Mouse (Mus musculus): Measurements from ENCODE around the gene Ptprr. TPM values are rescaled to one million over a fixed set of nuclear protein-coding genes. Genes with fewer than 3 reads are reported as not detected.

Ptprr gene
- polyA plus RNA-seq, 1 experiment from 2014 or later: 6.3 TPM

DNA sequence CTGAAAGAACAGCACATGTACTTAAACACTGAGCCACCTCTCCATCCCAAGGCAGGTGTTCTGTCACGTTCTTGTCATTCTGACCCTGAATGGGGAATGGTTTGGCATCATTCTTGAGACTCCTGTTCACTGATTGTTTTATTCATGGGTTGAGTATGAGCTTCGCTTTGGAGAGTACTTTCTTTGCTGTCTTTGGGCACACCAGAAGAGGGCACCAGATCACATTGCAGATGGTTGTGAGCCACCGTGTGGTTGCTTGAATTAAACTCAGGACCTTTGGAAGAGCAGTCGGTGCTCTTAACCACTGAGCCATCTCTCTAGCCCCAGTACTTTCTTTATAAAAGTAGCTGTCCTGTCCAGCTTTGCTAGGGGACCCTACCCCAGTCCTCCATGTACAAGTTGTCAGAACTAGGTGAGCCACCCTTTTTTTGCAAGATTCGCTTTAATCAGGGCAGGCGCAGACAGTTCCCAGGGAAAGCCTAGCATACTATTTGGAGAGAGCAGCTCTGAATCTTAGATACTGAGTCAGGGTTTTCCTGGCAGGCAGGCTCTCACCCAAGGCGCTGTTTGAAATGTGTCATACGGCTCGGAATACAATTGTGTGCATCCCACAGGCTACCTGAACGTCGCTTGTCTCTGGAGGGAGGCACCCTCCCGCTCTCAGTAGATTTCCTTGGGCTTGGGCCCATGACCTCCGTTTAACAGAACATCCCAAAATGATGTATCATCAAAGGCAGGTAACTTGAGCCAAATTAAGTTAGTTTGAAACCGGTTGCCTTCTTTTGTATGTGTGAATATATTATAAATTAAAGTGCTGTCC lies 178.8 kb downstream of the Ptprr start:
- WGBS: 21% methylated on average over 14 of the region's 14 CpGs
- Histone ChIP-seq H3K36me3 (ENCODE audit: control insufficient read depth, insufficient read depth, low read length) (no peaks in the 10 kb centered on the region), H3K27me3 (replicated peaks; ENCODE audit: control insufficient read depth, insufficient read depth, low read length) (no peaks in the 10 kb centered on the region), H3K4me1 (ENCODE audit: control insufficient read depth, insufficient read depth, low read length) (no peaks in the 10 kb centered on the region), H3K9me3 (replicated peaks; ENCODE audit: control insufficient read depth, low read length) (no peaks in the 10 kb centered on the region), H3K9ac (ENCODE audit: low read length) (no peak overlapping the region), H3K4me3 (ENCODE audit: low read depth, low read length) (no peak overlapping the region), H3K27ac (ENCODE audit: low read depth, low read length) (no peak overlapping the region), H3K4me2 (ENCODE audit: low read length) (peak overlapping the region; percentile 18)
- ATAC-seq (peak; percentile 33; the same call in 1 of the 2 replicates), DNase-seq (ENCODE audit: low spot score) (peak; percentile 45)

GRCm38 (mm10) chr10:116197416-116197939 lies 179.5 kb downstream of the Ptprr start:
- H3K27me3 ChIP-seq (replicated peaks; ENCODE audit: control insufficient read depth, insufficient read depth, low read length): no peaks in the 10 kb centered on the region
- no peaks in the 10 kb centered on the region for H3K36me3 ChIP-seq (ENCODE audit: control insufficient read depth, insufficient read depth, low read length)
- no peak overlapping the region for H3K9ac ChIP-seq (ENCODE audit: low read length)
- H3K4me2 ChIP-seq (ENCODE audit: low read length): peak overlapping the region; percentile 18
- no peak overlapping the region for H3K27ac ChIP-seq (ENCODE audit: low read depth, low read length)
- ATAC-seq (peak; percentile 68), DNase-seq (ENCODE audit: low spot score) (peak; percentile 92)
- H3K4me1 ChIP-seq (ENCODE audit: control insufficient read depth, insufficient read depth, low read length): no peaks in the 10 kb centered on the region
- 18% methylated on average over 4 of the region's 4 CpGs for WGBS
- H3K9me3 ChIP-seq (replicated peaks; ENCODE audit: control insufficient read depth, low read length): no peaks in the 10 kb centered on the region
- no peak overlapping the region for H3K4me3 ChIP-seq (ENCODE audit: low read depth, low read length)

- H3K4me3 ChIP-seq (ENCODE audit: low read depth, low read length): no peak overlapping the region
- no peaks in the 10 kb centered on the region for H3K36me3 ChIP-seq (ENCODE audit: control insufficient read depth, insufficient read depth, low read length)
- no peaks in the 10 kb centered on the region for H3K9me3 ChIP-seq (replicated peaks; ENCODE audit: control insufficient read depth, low read length)
- ATAC-seq: no peak
- H3K4me2 ChIP-seq (ENCODE audit: low read length): no peak overlapping the region
- H3K27me3 ChIP-seq (replicated peaks; ENCODE audit: control insufficient read depth, insufficient read depth, low read length): no peaks in the 10 kb centered on the region
- no peak overlapping the region for H3K9ac ChIP-seq (ENCODE audit: low read length)
- peak; percentile 52 for DNase-seq (ENCODE audit: low spot score)
- H3K4me1 ChIP-seq (ENCODE audit: control insufficient read depth, insufficient read depth, low read length): no peaks in the 10 kb centered on the region
- 24% methylated on average over 5 of the region's 5 CpGs for WGBS
- no peak overlapping the region for H3K27ac ChIP-seq (ENCODE audit: low read depth, low read length)
These were observed 181.0 kb downstream of the Ptprr start for GRCm38 (mm10) chr10:116199035-116199434.

DNA sequence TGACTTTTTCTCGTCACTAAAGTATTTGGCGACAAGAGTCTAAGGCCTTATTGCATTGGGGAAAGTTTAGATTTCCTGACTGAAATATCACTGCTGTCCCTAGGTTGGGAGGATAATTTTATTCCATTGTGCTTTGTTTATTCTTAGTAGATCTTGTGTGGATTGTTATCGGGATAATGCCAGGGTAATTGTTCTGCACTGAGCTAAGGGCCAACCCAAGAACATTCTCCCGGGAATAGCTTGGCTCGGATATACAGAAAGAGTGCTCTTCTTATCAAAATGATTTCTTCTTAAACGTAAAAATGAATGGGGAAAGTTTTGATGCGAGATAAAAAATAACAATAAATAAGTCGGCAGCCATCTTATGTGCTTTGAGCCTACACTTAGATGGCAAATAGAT lies 183.5 kb downstream of the Ptprr start:
- 92% methylated on average over 8 of the region's 8 CpGs for WGBS
- ATAC-seq (no peak), DNase-seq (ENCODE audit: low spot score) (no peak)
- no peak overlapping the region for H3K4me3 ChIP-seq (ENCODE audit: low read depth, low read length)
- H3K27me3 ChIP-seq (replicated peaks; ENCODE audit: control insufficient read depth, insufficient read depth, low read length): no peaks in the 10 kb centered on the region
- H3K4me2 ChIP-seq (ENCODE audit: low read length): no peak overlapping the region
- H3K4me1 ChIP-seq (ENCODE audit: control insufficient read depth, insufficient read depth, low read length): no peaks in the 10 kb centered on the region
- H3K36me3 ChIP-seq (ENCODE audit: control insufficient read depth, insufficient read depth, low read length): no peaks in the 10 kb centered on the region
- no peaks in the 10 kb centered on the region for H3K9me3 ChIP-seq (replicated peaks; ENCODE audit: control insufficient read depth, low read length)
- no peak overlapping the region for H3K27ac ChIP-seq (ENCODE audit: low read depth, low read length)
- no peak overlapping the region for H3K9ac ChIP-seq (ENCODE audit: low read length)

GRCm38 (mm10) chr10:116205580-116206358 lies 187.8 kb downstream of the Ptprr start:
- DNase-seq (ENCODE audit: low spot score): no peak
- H3K4me1 ChIP-seq (ENCODE audit: control insufficient read depth, insufficient read depth, low read length): no peaks in the 10 kb centered on the region
- H3K27ac ChIP-seq (ENCODE audit: low read depth, low read length): no peak overlapping the region
- H3K27me3 ChIP-seq (replicated peaks; ENCODE audit: control insufficient read depth, insufficient read depth, low read length): no peaks in the 10 kb centered on the region
- no peak overlapping the region for H3K9ac ChIP-seq (ENCODE audit: low read length)
- 77% methylated on average over 15 of the region's 15 CpGs for WGBS
- no peak overlapping the region for H3K4me3 ChIP-seq (ENCODE audit: low read depth, low read length)
- H3K4me2 ChIP-seq (ENCODE audit: low read length): no peak overlapping the region
- H3K9me3 ChIP-seq (replicated peaks; ENCODE audit: control insufficient read depth, low read length): no peaks in the 10 kb centered on the region
- H3K36me3 ChIP-seq (ENCODE audit: control insufficient read depth, insufficient read depth, low read length): no peaks in the 10 kb centered on the region
- no peak for ATAC-seq

DNA sequence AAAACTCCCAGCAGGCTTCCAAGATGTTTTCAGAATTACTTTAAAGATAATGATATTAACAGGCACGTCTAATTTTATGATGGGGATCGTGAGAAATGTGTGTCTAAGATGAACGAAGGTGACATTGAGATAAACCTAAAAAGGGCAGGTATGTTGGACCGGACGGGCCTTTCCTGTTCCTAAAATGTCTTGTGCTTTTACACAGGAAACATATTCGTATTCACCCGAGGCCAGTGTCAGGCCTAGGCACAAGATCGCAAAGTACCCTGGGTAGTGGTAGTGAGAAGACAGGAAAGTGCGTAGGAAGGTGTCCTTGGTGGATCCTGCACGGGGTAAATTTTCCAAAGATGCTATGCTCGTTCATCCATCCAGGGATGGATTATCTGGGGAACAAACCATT lies 188.4 kb downstream of the Ptprr start:
- Histone ChIP-seq H3K4me3 (ENCODE audit: low read depth, low read length) (no peak overlapping the region), H3K27me3 (replicated peaks; ENCODE audit: control insufficient read depth, insufficient read depth, low read length) (no peaks in the 10 kb centered on the region), H3K9ac (ENCODE audit: low read length) (no peak overlapping the region), H3K4me2 (ENCODE audit: low read length) (no peak overlapping the region), H3K4me1 (ENCODE audit: control insufficient read depth, insufficient read depth, low read length) (no peaks in the 10 kb centered on the region), H3K27ac (ENCODE audit: low read depth, low read length) (no peak overlapping the region), H3K9me3 (replicated peaks; ENCODE audit: control insufficient read depth, low read length) (no peaks in the 10 kb centered on the region), H3K36me3 (ENCODE audit: control insufficient read depth, insufficient read depth, low read length) (no peaks in the 10 kb centered on the region)
- no peak for DNase-seq (ENCODE audit: low spot score)
- WGBS: 89% methylated on average over 11 of the region's 11 CpGs
- ATAC-seq: no peak

DNA sequence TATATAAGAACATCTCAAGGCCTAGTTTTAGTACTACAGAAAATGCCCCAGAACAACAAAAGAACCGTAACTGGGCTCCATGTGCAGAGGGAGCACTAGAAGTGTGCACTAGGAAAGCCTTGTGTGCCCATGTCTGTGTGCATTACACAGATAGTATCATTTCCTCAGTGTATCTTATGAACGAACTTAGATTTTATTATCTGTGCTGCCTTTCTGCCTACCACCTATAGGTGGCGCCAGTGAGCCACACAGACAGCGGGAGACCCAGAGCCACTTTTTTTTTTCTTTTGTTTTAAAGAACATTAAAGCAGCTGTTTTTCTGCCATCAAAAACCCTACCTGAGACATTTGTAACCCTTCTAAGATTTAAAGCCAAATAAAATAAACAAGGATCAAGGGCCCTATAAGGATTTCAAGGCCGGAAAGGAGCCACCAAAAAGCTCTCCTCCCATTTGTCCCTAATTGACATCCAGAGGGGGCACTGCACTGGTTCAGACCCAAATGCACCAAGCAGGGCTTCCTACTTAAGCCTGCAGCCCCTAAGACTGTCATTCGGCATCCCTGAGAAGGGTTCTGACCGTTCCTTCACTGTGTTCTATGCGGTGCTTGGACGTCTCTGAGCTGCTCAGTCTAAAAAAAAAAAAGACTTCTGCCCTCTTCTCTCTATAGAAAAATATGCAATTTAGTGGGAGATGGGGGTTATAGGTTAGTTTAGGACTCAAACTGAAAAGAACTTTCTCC lies 190.1 kb downstream of the Ptprr start:
- H3K27me3 ChIP-seq (replicated peaks; ENCODE audit: control insufficient read depth, insufficient read depth, low read length): no peaks in the 10 kb centered on the region

GRCm38 (mm10) chr10:116208727-116209115 lies 190.7 kb downstream of the Ptprr start:
- Histone ChIP-seq H3K27ac (ENCODE audit: low read depth, low read length) (no peak overlapping the region), H3K4me2 (ENCODE audit: low read length) (no peak overlapping the region), H3K27me3 (replicated peaks; ENCODE audit: control insufficient read depth, insufficient read depth, low read length) (no peaks in the 10 kb centered on the region), H3K9me3 (replicated peaks; ENCODE audit: control insufficient read depth, low read length) (no peaks in the 10 kb centered on the region), H3K36me3 (ENCODE audit: control insufficient read depth, insufficient read depth, low read length) (no peaks in the 10 kb centered on the region), H3K4me1 (ENCODE audit: control insufficient read depth, insufficient read depth, low read length) (no peaks in the 10 kb centered on the region), H3K4me3 (ENCODE audit: low read depth, low read length) (no peak overlapping the region), H3K9ac (ENCODE audit: low read length) (no peak overlapping the region)
- ATAC-seq (no peak), DNase-seq (ENCODE audit: low spot score) (no peak)
- WGBS: 71% methylated on average over 9 of the region's 9 CpGs

More for the DNA sequence above, 190.1 kb downstream of the Ptprr start:
- Histone ChIP-seq H3K36me3 (ENCODE audit: control insufficient read depth, insufficient read depth, low read length) (no peaks in the 10 kb centered on the region), H3K4me2 (ENCODE audit: low read length) (0 out of 2 replicates have a peak overlapping the region, but pooled peaks have one; percentile 5), H3K4me1 (ENCODE audit: control insufficient read depth, insufficient read depth, low read length) (no peaks in the 10 kb centered on the region), H3K9ac (ENCODE audit: low read length) (no peak overlapping the region), H3K27ac (ENCODE audit: low read depth, low read length) (no peak overlapping the region), H3K9me3 (replicated peaks; ENCODE audit: control insufficient read depth, low read length) (no peaks in the 10 kb centered on the region), H3K4me3 (ENCODE audit: low read depth, low read length) (no peak overlapping the region)
- DNase-seq (ENCODE audit: low spot score) (peak; percentile 74), ATAC-seq (peak; percentile 52; the same call in 1 of the 2 replicates)
- WGBS: 16% methylated on average over 9 of the region's 9 CpGs

All from forebrain, embryonic 14.5 days (tissue).